Mouse (Mus musculus) testis, postnatal 10 days (tissue): ENCODE data around the gene Krt14.

Source experiments
- DNase-seq: peaks from one replicate; pipeline ENCODE4 v3.0.0; 2021; ENCODE audit warnings: low spot score

The Krt14 gene

DNA sequence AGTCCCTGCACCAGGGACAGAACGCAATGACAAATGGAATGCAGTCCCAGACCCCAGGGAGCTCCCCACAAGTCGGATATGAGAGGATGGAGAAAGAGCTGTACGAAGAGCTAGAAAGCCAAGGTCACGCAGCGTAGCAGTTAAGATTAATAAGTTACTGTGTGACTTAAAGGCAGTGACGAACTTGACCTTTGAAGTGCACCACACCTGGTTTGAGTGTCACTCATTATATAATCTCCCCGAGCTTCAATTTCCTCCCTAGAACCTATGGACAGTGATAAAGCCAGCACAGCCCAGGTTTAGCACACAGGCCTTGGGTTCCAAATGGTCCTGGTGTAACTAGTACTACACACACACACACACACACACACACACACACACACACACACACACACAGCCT is 43.0 kb downstream of the Krt14 start:
- DNase-seq: no peak

DNA sequence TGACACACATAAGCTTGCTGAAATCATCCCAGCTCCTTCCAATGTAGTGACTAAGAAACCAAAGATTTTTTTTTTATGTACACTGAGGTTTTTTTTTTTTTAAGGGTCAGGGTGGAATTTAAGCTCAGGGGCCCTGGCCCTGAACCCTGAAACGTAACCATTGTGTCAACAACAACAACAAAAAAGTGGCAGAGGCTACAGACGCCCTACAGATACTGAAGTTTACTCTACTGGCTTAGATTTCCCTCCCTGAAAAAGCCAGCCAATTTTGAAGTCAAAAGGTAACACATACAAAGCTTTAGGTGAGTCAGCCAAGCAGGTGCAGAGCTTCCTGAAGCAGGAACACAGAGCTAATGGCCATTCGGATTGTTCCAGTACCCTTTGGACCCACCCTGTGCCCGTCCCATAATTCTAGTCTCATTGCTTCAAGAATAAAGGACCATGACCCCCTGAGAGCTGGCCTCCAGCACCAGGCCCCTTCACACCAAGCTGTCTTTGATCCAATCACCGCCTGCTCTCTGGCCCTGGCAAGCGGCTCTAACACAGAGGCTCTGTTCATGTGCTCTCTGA is 49.4 kb downstream of the Krt14 start:
- DNase-seq: no peak

DNA sequence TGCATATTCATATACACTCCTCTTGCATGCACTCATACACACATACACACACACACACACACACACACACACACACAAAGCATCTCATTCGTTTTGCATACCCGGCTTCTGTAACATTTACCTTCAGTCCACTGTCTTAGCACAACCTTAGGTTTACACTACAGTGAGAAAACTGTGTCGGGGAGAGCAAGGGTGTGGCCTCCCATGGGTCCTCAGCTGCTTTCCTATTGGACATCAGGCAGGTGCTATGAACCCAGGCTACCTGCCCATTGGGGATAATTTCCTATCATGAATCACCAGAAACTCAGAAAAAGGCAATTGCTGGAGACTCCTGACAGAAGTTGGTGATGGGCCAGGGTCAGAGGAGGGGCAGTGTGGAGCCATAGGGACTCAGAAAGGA is 50.0 kb downstream of the Krt14 start:
- DNase-seq: no peak

DNA sequence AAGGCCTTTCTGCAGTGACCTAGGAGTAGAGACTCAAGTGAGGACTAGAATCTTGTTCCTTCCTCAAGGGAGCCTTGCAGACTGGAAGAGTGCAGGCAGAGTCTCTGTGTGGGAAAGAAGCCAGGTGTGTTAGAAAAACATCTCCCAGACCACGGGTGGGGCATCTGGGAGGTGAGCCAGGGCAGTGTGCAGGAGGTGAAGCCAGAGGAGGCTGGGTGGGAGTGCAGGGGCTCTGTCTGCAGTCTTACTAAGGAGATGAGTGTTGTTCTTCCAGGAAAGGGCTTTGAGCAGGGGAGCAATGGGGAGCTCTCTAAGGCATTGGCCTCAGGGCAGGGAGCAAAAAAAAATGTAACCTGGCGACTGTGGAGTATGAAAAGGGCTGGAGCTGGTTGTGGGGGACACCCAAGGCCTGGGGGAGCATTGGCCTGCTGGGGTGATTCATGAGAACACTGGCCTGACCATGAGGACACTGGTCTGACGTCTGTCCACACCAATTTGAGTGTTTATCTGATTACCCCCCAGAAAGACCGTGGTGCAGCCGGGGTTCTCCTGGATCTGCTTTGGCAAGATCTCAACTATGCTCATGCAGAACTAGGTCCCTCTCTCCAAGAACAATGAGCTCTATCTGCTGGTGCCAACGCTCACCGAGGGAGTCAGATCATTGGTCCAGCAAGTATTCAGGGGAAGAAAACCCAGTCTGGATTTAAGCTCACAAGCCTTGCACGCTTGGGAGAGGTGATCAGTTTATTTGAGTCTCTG is 51.7 kb downstream of the Krt14 start:
- no peak for DNase-seq
